ENCODE assay signal across 18 mouse cellular contexts in genomic region chr7:126172001-126172400, GRCm38 (mm10). TPM values are rescaled to one million over a fixed set of nuclear protein-coding genes. Genes with fewer than 3 reads are reported as not detected.
DNase-seq lines count a peak whose midpoint lies in the region; ATAC-seq and TF ChIP-seq lines count a peak whose summit lies in the region.
"Had no signal": no experiment of that assay in that cellular context is flagged by ENCODE, and none has a peak within 500 bp of the region (broad histone marks: within the 10 kb centered on the region; RNA-seq: fewer than 3 reads in every experiment).

No protein-coding gene starts in this region.

- no peak overlapping the region for H3K9ac ChIP-seq in hindbrain, postnatal 0 days (replicated peaks; ENCODE audit: low read length)
- H3K9ac ChIP-seq in hindbrain, embryonic 16.5 days (ENCODE audit: low read depth, low read length), result no peak overlapping the region
- H3K9ac ChIP-seq: heart, embryonic 13.5 days had no signal

- ATAC-seq in hindbrain, postnatal 0 days, result no peak
- ATAC-seq in hindbrain, embryonic 16.5 days, result no peak
- ATAC-seq in erythroid progenitor cell, adult 5-6 weeks (replicated peaks; ENCODE audit: low FRiP score, poor library complexity, severe bottlenecking), result no peak
- ATAC-seq: CD4-positive, CD25-positive, alpha-beta regulatory T cell, adult 4 months; intestine, embryonic 16.5 days; midbrain, embryonic 16.5 days had no signal

- no peak for TF ChIP-seq CTCF in hindbrain, postnatal 0 days (IDR thresholded peaks at IDR 0.05; ENCODE audit: low read depth)

- H3K27me3 ChIP-seq in hindbrain, postnatal 0 days (ENCODE audit: insufficient read depth, low read length), result no peaks in the 10 kb centered on the region
- H3K27me3 ChIP-seq in hindbrain, embryonic 16.5 days (replicated peaks; ENCODE audit: control insufficient read depth, insufficient read depth, low read length), result no peaks in the 10 kb centered on the region
- H3K27me3 ChIP-seq: heart, embryonic 13.5 days had no signal

- H3K36me3 ChIP-seq in hindbrain, postnatal 0 days (ENCODE audit: insufficient read depth, low read length), result peaks cover 9% of the 10 kb centered on the region
- 0 out of 2 replicates have a peak, but pooled peaks cover 4% of the 10 kb centered on the region for H3K36me3 ChIP-seq in hindbrain, embryonic 16.5 days (ENCODE audit: control insufficient read depth, insufficient read depth, low read length)

- DNase-seq in hindbrain, postnatal 0 days (ENCODE audit: low spot score), result peak; percentile 36
- peak; percentile 6 for DNase-seq in retina, postnatal 1 day
- no peak for DNase-seq in retina, embryonic 14.5 days (ENCODE audit: low spot score)
- DNase-seq in kidney, adult 8-10 months, result peak; percentile 40 to 53
- no peak for DNase-seq in gastrocnemius, postnatal 4 days (ENCODE audit: low spot score in 2 of 2)
- DNase-seq: cerebellum, adult 9-11 months; gastrocnemius, postnatal 10 days; heart, postnatal 4 days; liver; lung, adult 18-20 months; thymus, adult 18-20 months had no signal

- H3K4me2 ChIP-seq in hindbrain, postnatal 0 days (ENCODE audit: low read depth, low read length), result no peak overlapping the region
- H3K4me2 ChIP-seq in hindbrain, embryonic 16.5 days (ENCODE audit: low read length), result no peak overlapping the region
- H3K4me2 ChIP-seq: heart, embryonic 13.5 days had no signal

- H3K27ac ChIP-seq in hindbrain, postnatal 0 days, result no peak overlapping the region
- no peak overlapping the region for H3K27ac ChIP-seq in hindbrain, embryonic 16.5 days (ENCODE audit: low read depth, low read length)
- H3K27ac ChIP-seq: heart, embryonic 13.5 days; macrophage had no signal

- no peaks in the 10 kb centered on the region for H3K9me3 ChIP-seq in hindbrain, postnatal 0 days (ENCODE audit: low read length)
- H3K9me3 ChIP-seq in hindbrain, embryonic 16.5 days (ENCODE audit: control insufficient read depth, low read length), result no peaks in the 10 kb centered on the region
- H3K9me3 ChIP-seq: heart, embryonic 13.5 days had no signal

- no peaks in the 10 kb centered on the region for H3K4me1 ChIP-seq in hindbrain, postnatal 0 days (ENCODE audit: insufficient read depth, low read length)
- no peaks in the 10 kb centered on the region for H3K4me1 ChIP-seq in hindbrain, embryonic 16.5 days (ENCODE audit: control insufficient read depth, insufficient read depth, low read depth, low read length)

- no peak overlapping the region for H3K4me3 ChIP-seq in hindbrain, postnatal 0 days (ENCODE audit: low read length)
- no peak overlapping the region for H3K4me3 ChIP-seq in hindbrain, embryonic 16.5 days (ENCODE audit: low read length)
- H3K4me3 ChIP-seq: heart, embryonic 13.5 days had no signal

- WGBS in hindbrain, postnatal 0 days, result 37% methylated on average over 3 of the region's 3 CpGs
- WGBS in hindbrain, embryonic 16.5 days, result 55% methylated on average over 3 of the region's 3 CpGs

RNA-seq across cellular contexts. Expression of gene Xpo6, which starts 28.3 kb away (rescaled TPM):
- total RNA-seq in hindbrain, postnatal 0 days (2014; rRNA removed), result 124 and 147 TPM in 2 replicates
- 41.8 and 45.4 TPM in 2 replicates for polyA plus RNA-seq in hindbrain, postnatal 0 days (2015; fragmentation: Nextera tagmentation; extraction: Ambion mirVana)
- polyA plus RNA-seq in hindbrain, embryonic 16.5 days (2015; fragmentation: Nextera tagmentation; extraction: Ambion mirVana), result 44.4 and 54.4 TPM in 2 replicates
- total RNA-seq in erythroid progenitor cell, adult 5-6 weeks (2015; ENCODE audit: low replicate concordance), result 58.4 and 66.2 TPM in 2 replicates
- total RNA-seq in erythroid progenitor cell, adult 5-6 weeks (2017; ENCODE audit: low replicate concordance), result 21.9 and 25.2 TPM in 2 replicates
- total RNA-seq in gastrocnemius, postnatal 4 days (2021), result 10 to 100 TPM; 53.7 to 58.6 TPM

Comparison
In these comparisons a context has a peak if more than half of its experiments do, and no peak if none do; other contexts are left out.
1. DNase-seq: peak in hindbrain, postnatal 0 days (single experiment), retina, postnatal 1 day (single experiment) and kidney, adult 8-10 months (2 of 2); none in retina, embryonic 14.5 days (single experiment) and gastrocnemius, postnatal 4 days (0 of 2).